Mouse (Mus musculus) liver, embryonic 14.5 days (tissue): ENCODE results near the gene Sirpa. TPM values are rescaled to one million over a fixed set of nuclear protein-coding genes. Genes with fewer than 3 reads are reported as not detected.

ENCODE experiments used
- ATAC-seq: fragments of 200-750 bp; cut with Nextera tagmentation; 2 replicates; pipeline ENCODE4 v1.8.0; 2017; ENCODE audit warnings: moderate number of reproducible peaks, mild to moderate bottlenecking, moderate library complexity; ENCODE audit not compliant: insufficient read depth
- DNase-seq, 3 experiments: peaks; one replicate each; pipeline ENCODE4 v3.0.0-alpha.2; 2012 to 2013; ENCODE audit warnings: low read depth in 3 of 3, low spot score in 3 of 3
- H3K27ac ChIP-seq: fragments of 300-500 bp; sonication (generic); 2 replicates; pipeline ENCODE4 v1.5.1; 2014; ENCODE audit warnings: moderate library complexity, mild to moderate bottlenecking, control low read depth, inconsistent platforms
- H3K27me3 ChIP-seq: fragments of 300-500 bp; sonication (generic); 2 replicates; pipeline ENCODE4 v1.6.1; 2014; ENCODE audit warnings: mild to moderate bottlenecking, low read length, moderate library complexity; ENCODE audit not compliant: control insufficient read depth, insufficient read depth
- H3K36me3 ChIP-seq: fragments of 300-500 bp; sonication (generic); replicated peaks from 2 replicates; pipeline ENCODE4 v1.6.1; 2014; ENCODE audit warnings: low read depth; ENCODE audit not compliant: control insufficient read depth, insufficient read depth
- H3K4me1 ChIP-seq, 2 experiments: fragments of 200-500 bp in 1 of 2; fragments of 300-500 bp in 1 of 2; sonication (generic) in 1 of 2; replicated peaks; 2 replicates each; pipeline ENCODE4 v1.6.1; 2012 to 2014; ENCODE audit warnings: antibody characterized with exemption in 1 of 2, inconsistent platforms in 1 of 2, low read length in 1 of 2; ENCODE audit not compliant: control insufficient read depth in 2 of 2, insufficient read depth in 2 of 2
- H3K4me2 ChIP-seq: fragments of 300-500 bp; sonication (generic); 2 replicates; pipeline ENCODE4 v1.6.1; 2014; ENCODE audit warnings: low read depth, mild to moderate bottlenecking, control low read depth, moderate library complexity
- H3K4me3 ChIP-seq, 2 experiments: fragments of 200-500 bp in 1 of 2; fragments of 300-500 bp in 1 of 2; sonication (generic) in 1 of 2; 2 replicates each; pipeline ENCODE4 v1.5.1; 2012 to 2014; ENCODE audit warnings: low read depth in 2 of 2, low read length in 2 of 2, mild to moderate bottlenecking in 2 of 2, control low read depth in 1 of 2, inconsistent platforms in 1 of 2, moderate library complexity in 1 of 2; ENCODE audit not compliant: insufficient read depth in 1 of 2
- H3K9ac ChIP-seq: fragments of 300-500 bp; sonication (generic); replicated peaks from 2 replicates; pipeline ENCODE4 v1.6.1; 2014; ENCODE audit warnings: mild to moderate bottlenecking, control low read depth, moderate library complexity
- H3K9me3 ChIP-seq: fragments of 300-500 bp; sonication (generic); 2 replicates; pipeline ENCODE4 v1.6.1; 2016; ENCODE audit warnings: low read length, mixed read lengths; ENCODE audit not compliant: control insufficient read depth
- CTCF ChIP-seq: IDR thresholded peaks from 2 replicates; pipeline ENCODE4 v1.5.1; 2016; ENCODE audit warnings: antibody characterized with exemption, low read depth, control low read depth
- EP300 ChIP-seq: IDR thresholded peaks from 2 replicates; pipeline ENCODE4 v1.6.1; 2016; ENCODE audit warnings: antibody characterized with exemption, low read depth
- WGBS: fragments of 180-500 bp; shearing (Covaris S2); extraction: QIAGEN DNeasy Blood & Tissue Kit; methylation state at CpG from one replicate; pipeline ENCODE4 v1.1.7; 2014; ENCODE audit not compliant: insufficient replicate concordance; 5-methylcytosine and 5-hydroxymethylcytosine counted together
- polyA plus RNA-seq, 2 experiments: library from polyadenylated mRNA; depleted of rRNA in 1 of 2; stranded (reverse) in 1 of 2; unstranded in 1 of 2; fragments of >200 nt; fragmentation: Nextera tagmentation in 1 of 2; extraction: Ambion mirVana in 1 of 2; gene quantifications; 2 replicates each; pipeline versions ENCODE4 v1.2.1 to v1.2.3; 2012 to 2014

Sirpa gene
- polyA plus RNA-seq, 2 experiments, result 18.2 to 18.7 TPM

- 80% methylated on average over 13 of the region's 13 CpGs for WGBS
- H3K27ac ChIP-seq, result no peak overlapping the region
- TF ChIP-seq EP300, result no peak
- no peak for TF ChIP-seq CTCF
- H3K4me1 ChIP-seq, result no peaks in the 10 kb centered on the region
- H3K27me3 ChIP-seq, result no peaks in the 10 kb centered on the region
- no peak overlapping the region for H3K9ac ChIP-seq
- no peak for DNase-seq
- H3K36me3 ChIP-seq, result no peaks in the 10 kb centered on the region
- no peak for ATAC-seq
- H3K4me2 ChIP-seq, result no peak overlapping the region
- no peaks in the 10 kb centered on the region for H3K9me3 ChIP-seq
- H3K4me3 ChIP-seq, result no peak overlapping the region
Measured at GRCm38 (mm10) chr2:129627811-129628210, 35.2 kb downstream of the Sirpa start.

- no peak overlapping the region for H3K4me2 ChIP-seq
- ATAC-seq, result no peak
- DNase-seq, result no peak
- H3K9me3 ChIP-seq, result no peaks in the 10 kb centered on the region
- no peaks in the 10 kb centered on the region for H3K36me3 ChIP-seq
- no peak overlapping the region for H3K4me3 ChIP-seq
- H3K4me1 ChIP-seq, result 0 out of 4 replicates have a peak, but pooled peaks cover 0 to 2% of the 10 kb centered on the region in 2 experiments
- H3K27me3 ChIP-seq, result no peaks in the 10 kb centered on the region
- no peak overlapping the region for H3K9ac ChIP-seq
- TF ChIP-seq EP300 (no peak), CTCF (no peak)
- 62% methylated on average over 6 of the region's 6 CpGs for WGBS
- no peak overlapping the region for H3K27ac ChIP-seq
Measured at GRCm38 (mm10) chr2:129628456-129629185, 36.0 kb downstream of the Sirpa start.

GRCm38 (mm10) chr2:129629786-129630531 is 37.3 kb downstream of the Sirpa start:
- Histone ChIP-seq H3K27ac (no peak overlapping the region), H3K27me3 (no peaks in the 10 kb centered on the region), H3K4me1 (0 out of 4 replicates have a peak, but pooled peaks cover 0 to 2% of the 10 kb centered on the region in 2 experiments), H3K9me3 (no peaks in the 10 kb centered on the region), H3K4me3 (no peak overlapping the region), H3K9ac (no peak overlapping the region), H3K36me3 (no peaks in the 10 kb centered on the region), H3K4me2 (no peak overlapping the region)
- TF ChIP-seq EP300 (no peak), CTCF (no peak)
- 69% methylated on average over 15 of the region's 15 CpGs for WGBS
- DNase-seq (no peak), ATAC-seq (no peak)

GRCm38 (mm10) chr2:129630532-129630886 is 37.9 kb downstream of the Sirpa start:
- Histone ChIP-seq H3K4me2 (no peak overlapping the region), H3K9me3 (no peaks in the 10 kb centered on the region), H3K4me3 (no peak overlapping the region), H3K4me1 (0 out of 4 replicates have a peak, but pooled peaks cover 0 to 2% of the 10 kb centered on the region in 2 experiments), H3K27me3 (no peaks in the 10 kb centered on the region), H3K27ac (no peak overlapping the region), H3K9ac (no peak overlapping the region), H3K36me3 (no peaks in the 10 kb centered on the region)
- no peak for DNase-seq
- 79% methylated on average over 3 of the region's 3 CpGs for WGBS
- no peak for ATAC-seq
- TF ChIP-seq CTCF (no peak), EP300 (no peak)

GRCm38 (mm10) chr2:129630978-129631660 is 38.5 kb downstream of the Sirpa start:
- Histone ChIP-seq H3K9me3 (no peaks in the 10 kb centered on the region), H3K27ac (no peak overlapping the region), H3K36me3 (no peaks in the 10 kb centered on the region), H3K4me3 (no peak overlapping the region), H3K4me1 (0 out of 4 replicates have a peak, but pooled peaks cover 0 to 2% of the 10 kb centered on the region in 2 experiments), H3K9ac (no peak overlapping the region), H3K27me3 (no peaks in the 10 kb centered on the region), H3K4me2 (no peak overlapping the region)
- ATAC-seq, result no peak
- DNase-seq, result no peak
- 62% methylated on average over 7 of the region's 7 CpGs for WGBS
- TF ChIP-seq EP300 (no peak), CTCF (no peak)
